Mouse (Mus musculus) thymus, postnatal 10 days (tissue): ENCODE data around the gene Apopt1.

Source experiments
- DNase-seq, 2 experiments: peaks; one replicate each; pipeline ENCODE4 v3.0.0; 2021; ENCODE audit warnings: low spot score in 2 of 2

Gene Apopt1

DNA sequence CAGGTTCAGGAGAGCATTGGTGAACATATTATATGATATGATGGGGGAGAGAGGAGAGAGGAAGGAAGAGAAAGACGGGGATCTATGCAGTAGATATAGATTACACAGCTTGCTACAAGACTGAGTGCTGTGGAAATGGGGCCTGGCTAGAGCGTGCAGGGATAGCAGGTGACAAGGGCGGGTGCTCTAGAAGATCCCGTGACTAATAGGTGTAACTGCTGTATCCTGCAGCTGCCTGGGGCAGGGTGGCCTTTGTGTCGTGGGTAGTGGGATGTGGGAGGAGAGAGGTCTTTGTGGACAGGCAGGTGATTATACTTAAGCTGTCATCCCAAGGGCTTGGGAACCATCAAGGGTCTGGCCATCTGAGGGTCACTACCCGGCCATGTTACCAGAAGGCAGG lies 32.2 kb downstream of the Apopt1 start:
- no peak for DNase-seq

DNA sequence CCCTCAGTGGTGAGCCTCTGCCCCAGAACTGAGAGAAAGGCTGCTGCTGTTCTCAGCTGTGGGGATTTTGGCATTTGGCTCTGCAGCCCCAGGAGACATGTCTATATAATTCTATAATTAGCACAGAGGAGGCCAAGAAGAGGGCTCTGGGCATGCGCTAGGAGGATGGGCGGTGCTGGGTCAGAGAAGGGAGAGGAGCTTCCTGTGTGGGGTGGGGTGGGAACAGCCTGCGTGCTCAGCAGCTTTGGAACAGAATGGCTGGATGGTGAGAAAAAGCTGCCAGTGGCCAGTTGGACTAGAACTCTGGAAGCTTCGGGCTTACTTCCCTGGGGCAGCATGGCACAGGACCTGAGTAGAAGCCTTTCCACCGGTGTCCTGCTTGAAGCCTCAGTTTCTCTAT lies 33.0 kb downstream of the Apopt1 start:
- DNase-seq: peak; percentile 36 to 43

DNA sequence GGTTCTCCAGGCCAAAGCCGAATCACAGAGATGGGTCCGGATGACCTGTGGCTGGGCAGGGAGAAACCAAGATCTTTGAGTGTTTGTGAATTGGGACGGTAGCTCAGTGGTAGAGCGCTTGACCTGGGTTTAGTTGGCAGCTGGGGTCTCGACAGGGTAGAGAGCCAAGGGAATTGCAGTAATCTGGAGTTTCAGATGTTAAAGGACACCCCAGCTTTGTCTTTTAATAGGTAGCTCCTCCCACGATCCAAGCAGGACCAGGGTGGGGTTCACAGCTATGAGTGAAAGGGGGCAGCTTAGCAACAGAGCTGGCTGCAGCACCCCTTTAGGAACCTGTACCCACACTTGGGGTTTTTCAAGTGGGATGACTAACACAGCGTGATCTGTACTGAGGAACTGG lies 34.4 kb downstream of the Apopt1 start:
- DNase-seq: no peak

DNA sequence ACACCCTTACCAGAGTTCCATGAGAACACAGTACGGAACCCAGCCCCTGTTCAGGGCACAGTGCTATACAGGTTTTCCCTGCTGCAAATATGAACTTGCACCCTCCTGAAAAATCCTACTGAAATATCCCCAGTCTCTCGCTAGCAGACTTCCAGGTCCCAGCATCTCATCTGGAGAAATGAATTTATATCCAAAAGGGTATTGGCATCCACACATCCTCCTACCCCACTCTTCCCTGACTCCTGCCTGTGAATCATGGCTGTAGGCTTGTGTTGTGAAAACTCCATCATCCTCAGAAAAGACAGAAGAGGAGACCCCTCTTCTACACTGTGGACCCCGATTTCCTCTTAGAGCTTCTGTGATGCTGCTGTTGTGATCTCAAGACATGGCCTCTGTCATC lies 37.7 kb downstream of the Apopt1 start:
- no peak for DNase-seq

DNA sequence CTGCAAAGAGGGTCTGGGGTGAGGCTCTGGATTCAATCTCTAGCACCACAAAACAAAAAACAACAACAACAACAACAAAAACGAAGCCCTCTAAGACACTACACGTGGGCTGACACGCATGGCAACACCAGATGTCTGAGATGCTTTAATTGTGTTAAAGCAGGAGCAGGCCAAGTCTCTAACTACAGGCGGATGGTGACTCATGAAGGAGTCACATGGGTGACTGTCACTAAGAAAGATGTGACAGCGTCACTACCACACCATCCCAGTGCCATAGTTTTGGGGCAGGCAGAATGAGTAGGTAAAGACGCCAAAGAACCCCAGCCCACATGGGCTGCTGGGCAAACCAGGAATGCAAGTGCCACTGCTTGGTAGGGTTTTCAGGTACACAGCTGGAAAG lies 39.4 kb downstream of the Apopt1 start:
- DNase-seq: no peak

DNA sequence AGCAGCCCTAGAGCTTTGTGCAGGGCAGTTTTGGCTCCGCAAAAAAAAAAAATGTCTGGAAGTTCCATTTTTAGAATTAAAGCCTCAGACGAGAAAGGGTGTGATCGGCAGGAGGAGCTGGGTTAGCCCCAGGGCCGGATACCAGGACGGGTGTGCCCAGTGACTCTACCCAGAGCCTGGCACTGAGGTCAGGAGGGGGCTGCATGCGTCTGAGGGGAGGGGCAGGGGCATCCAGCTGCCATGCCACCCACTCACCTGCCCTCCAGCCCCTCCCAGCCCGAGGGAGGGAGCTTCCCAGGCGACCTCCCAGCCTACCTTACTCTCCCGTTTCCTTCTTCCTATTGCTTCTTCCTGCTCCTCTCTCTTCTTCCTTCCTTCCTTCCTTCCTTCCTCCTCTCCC lies 40.3 kb downstream of the Apopt1 start:
- DNase-seq: no peak

DNA sequence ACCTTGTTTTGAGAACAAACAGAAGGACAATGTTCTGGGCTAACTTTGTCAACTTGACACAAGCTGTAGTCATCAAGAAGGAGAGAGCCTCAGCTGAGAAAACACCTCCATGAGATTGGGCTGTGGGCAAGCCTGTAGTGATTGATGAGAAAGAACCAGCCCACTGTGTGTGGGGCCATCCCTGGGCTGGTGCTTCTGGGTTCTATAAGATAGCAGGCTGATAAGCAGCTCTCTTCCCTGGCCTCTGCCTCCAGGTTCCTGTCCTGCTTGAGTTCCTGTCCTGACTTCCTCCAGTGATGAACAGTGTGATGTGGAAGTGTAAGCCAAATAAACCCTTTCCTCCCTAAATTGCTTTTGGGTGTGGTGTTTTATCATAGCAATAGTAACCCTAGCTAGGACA lies 41.6 kb downstream of the Apopt1 start:
- no peak for DNase-seq

DNA sequence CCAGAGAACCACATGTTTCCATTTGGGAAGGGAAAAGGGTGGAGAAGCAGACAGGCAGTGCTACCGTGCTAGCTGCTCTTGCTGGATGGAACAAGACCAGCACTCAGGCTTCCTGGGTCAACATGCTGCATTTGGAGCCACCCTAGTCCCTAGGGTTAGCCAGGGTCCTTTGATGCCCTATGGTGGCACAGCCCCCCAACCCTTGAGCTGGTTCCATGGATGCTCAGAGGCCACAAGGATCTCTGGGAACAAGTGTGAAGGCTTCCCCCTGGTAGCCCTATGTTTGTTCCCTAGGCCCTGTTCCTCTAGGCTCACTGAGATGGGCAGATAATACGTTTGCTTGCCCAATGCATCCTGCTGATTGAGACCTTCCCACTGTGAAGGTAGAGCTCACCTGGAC lies 42.2 kb downstream of the Apopt1 start:
- DNase-seq: no peak

DNA sequence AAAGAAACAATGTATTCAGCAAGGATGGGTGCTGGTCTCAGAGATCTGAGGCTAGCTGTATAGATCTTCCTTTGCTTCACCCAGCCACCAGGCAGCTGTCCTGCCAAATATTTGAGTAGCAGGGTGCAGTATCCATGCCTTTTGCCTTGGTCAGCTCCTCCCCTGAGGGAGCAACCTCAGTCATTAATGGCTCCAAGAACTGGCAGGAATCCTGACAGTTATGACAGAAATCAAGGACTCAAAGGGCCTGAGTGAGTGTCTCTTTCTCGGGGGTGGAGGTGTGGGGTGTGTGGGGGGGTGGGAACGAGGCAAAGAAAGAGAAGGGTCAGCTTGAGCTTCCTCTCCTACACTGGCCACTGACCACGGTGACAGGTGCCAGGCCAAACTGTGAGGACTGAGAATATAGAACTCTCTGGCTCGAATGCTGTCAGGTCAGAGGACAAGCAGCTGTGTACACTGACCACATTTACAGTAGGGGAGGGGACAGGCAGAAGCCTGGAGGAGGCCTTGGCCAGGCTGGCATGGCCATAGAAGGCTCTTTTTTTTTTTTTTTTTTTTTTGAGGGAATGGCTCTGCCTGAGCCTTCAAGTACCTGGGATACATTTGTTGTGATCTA lies 43.1 kb downstream of the Apopt1 start:
- DNase-seq: no peak

DNA sequence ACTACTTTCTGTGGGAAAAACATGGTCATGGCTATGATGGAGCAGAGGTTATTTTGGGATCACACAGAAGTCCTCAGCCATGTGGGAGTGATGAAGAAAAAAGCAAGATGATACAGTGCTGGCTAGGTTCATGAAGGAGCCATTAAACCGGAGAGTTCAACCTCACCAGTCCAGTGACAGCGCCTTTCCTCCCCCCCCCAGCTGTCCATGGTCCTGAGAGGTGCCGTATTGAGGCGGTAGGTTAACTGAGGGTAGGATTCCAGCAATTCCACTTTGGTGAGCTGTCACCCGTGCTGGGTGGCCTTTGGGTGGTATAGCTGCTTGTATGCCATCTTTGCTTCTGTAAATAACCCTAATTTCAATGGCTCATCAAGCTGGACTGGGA lies 43.6 kb downstream of the Apopt1 start:
- DNase-seq: no peak

DNA sequence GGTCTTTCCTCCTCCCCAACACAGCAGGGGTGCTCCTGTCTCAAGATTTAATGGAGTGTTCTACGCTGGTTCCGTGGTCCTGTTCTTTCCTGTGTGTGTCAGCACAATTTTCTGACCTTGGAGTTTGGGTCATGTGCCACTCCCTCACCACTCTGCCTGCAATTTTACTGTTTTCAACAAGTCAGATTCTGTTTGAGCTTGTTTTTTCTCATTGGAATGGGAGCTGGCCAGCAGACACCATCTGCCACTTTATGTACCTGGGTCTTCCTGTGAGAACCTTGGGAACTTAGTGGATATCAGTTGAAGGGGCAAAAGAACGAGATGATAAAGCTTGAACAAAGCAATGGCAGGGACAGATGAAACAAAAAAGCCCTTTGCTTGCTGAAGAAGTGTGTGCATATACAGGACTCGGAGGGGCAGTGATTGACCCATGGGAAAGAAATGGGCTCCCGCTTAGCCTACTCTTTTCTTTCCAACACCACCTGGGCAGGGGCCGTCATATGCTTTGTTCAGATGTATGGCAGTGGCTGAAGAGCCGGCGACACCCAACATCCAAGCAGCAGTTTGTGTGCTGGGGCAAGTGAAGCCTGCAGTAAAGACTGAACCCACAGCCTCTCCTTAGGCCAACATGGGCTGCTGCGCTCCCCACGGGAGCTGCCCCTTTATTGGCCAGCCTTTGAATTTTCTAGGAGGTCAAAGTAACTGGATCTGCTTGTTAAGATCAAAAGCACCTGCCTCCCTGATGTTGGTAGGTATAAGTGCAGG lies 44.7 kb downstream of the Apopt1 start:
- DNase-seq: no peak

DNA sequence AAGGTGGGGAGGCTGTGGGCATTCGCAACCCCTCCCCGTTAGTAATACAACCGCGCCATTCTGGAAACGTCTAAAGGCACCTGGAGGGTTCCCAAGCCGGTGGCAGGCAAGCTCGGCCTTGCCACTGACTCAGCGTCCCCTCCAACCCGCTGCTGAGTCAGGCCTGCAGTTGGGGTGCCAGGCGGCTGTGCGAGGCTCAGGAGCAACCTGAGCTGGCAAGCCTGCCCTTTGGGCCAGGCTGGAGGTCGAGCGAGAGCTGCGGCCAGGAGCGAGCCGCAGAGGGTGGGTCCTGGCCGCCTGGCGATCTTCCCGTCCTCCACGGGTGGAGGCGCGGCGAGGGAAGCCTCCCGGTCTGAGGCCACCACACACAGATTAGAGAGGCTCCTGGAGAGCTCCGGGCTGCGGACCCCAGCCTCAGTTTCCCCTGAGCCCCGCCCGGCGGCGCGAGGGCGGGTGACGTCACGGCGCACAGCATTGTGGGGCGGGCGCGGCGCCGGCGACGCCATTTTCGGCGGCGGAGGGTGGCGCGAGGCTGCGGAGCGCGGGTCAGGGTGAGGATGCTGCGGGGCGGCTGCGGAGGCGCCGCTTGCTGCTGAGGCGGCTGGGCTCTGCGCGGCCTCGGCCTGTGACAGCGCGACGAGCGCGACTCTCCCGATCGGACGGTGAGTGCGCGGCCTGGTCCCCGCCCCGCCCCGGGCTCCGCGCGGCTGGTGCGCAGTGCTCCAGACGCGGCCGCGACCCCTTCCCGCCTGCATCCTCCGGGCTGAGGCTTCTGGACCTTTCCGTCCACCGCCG lies 45.5 kb downstream of the Apopt1 start, which contains the start of gene Klc1:
Klc1 (plus strand) TSS at position 469 of the 795 bp plus-strand sequence.
- peak; percentile 55 to 81 for DNase-seq

DNA sequence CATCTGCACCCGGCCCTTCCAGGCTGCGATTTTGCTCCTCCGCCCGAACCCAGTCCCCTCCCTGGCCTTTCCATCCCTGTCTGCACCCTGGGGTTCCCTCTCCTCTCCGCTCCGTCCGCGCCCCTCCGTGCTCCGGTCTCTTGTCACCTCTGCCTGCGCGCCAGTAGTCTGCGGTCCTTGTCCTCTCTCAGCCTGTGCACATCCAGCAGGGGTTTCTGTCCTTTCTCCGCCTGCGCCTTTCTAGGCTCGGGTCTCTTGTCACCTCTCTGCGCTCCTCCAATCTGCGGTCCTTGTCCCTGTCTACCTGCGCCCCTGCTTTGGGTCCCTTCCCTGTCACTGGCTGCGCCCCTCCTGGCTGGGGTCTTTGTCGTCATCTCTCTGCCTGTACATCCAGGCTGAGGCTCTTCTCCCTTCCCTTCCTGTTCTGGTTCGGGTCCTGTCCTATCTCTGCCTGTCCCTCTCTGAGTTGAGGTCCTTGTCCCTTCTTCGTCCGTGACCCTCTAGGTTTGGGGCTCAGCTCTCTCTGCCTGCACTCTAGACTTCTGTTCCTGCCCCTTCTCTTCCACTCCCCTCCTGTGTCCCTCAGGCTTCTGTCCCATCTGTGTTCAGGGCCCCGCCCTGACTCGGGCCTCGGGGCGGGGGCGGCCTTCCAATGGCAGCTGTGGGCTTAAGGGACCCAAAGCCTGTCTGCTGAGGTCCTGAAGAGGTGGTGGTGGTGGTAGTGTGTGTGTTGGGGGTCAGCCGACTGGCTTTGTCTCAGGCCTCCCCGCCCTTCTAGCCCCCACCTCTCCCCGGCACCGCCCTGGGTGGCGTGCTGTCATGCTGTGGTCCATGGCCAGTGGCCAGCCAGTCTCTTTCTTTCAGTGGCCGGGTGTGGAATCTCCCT lies 46.4 kb downstream of the Apopt1 start:
- DNase-seq: peak; percentile 22 to 46

DNA sequence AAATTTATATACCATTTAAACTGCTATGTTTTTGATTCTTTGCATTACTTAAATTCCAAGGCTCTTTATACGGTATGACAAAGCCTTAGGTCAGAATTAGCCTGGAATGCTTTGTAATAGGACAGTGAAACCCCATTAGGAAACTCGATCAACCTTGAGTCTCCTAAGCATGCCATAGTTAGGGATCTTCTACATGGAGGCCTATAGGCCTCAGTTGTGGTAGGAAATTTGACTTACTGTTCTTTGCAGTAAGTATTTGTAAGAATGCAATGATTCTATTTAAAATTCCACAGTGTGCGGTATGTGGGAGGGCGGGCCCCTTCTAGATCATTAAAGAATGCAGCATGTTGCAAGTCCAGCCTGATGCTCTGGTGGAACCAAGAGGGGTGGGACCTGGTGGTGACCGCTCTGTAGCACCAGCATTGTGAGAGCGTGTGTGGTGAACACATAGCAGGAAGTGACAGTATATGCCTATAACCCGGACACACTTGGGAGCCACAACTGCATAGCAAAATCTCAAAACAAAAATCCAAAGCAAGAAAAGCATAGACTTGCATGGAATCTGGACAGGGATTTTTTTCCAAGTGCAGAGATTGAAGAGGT lies 47.3 kb downstream of the Apopt1 start:
- DNase-seq: no peak

DNA sequence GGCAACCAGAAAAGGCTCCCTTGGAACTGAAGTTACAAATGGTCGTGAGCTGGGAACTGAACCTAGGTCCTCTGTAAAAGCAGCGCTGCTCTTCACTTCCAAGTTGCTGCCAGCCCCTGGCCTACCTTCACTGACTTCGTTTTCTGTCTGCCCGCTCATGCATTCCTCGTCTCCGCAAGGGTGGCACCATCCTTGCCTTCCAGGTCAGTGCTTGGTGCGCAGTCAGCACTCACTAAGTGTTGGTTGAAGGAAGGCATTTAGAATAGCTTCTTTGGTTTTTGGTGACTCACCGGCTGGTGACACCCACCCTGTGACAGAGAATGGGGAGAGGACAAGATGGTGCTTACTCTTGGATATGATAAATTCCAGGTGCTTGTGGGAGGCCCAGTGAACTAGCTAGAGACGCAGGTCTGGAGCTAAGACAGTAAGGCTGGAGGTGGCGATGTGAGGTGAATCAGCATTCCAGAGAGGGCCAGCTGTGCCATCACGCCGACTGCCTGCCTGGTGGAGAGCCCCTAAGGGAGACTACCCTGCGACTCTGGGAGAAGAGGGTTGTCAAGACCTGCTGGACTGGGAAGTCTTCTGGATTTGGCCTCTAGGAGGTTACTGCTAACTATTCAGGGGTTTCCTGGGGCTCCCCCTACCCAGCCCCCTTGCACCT lies 49.7 kb downstream of the Apopt1 start:
- no peak for DNase-seq

DNA sequence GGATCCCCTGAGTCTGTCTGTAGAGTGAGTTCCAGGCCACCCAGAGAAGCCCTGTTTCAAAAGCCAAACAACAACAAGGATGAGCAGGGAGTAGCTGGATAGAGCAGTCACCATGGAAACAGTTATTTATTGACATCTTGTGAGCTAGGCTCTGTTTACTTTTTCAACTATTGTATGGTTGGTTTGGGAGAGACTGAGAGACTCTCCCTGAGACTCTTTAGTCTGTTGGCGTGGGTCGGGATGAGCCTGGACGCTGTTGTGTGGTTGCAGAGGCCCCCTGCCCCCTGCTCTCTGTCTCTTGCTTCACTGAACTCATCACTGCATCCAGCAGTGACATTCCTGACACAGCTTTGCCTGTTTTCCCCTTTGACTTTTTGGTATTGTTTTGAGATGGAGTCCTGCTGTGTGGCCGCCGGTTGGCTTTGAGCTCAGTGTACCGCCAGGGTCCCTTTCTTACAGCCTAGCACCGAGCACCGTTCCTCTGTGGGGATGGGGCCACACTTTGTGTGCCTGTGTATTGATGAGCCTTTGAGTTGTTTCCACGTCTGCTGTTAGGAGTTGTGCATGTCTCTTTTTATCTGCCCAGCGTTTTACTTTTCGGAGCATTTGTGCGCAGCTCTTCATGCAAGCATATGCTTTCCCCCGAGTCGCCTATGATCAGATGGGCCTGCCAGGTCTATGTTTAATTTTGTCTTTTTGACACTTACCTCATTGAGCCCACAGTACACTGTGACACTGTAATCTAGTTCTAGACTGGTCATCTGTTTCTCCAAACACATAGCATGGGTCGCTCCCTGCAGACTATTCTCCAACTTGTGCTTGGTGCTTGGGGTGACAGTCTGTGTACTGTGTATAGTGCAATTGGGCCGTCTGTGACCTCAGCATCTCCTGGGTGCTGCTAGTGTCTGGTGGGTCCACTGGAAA lies 53.5 kb downstream of the Apopt1 start:
- DNase-seq: no peak

DNA sequence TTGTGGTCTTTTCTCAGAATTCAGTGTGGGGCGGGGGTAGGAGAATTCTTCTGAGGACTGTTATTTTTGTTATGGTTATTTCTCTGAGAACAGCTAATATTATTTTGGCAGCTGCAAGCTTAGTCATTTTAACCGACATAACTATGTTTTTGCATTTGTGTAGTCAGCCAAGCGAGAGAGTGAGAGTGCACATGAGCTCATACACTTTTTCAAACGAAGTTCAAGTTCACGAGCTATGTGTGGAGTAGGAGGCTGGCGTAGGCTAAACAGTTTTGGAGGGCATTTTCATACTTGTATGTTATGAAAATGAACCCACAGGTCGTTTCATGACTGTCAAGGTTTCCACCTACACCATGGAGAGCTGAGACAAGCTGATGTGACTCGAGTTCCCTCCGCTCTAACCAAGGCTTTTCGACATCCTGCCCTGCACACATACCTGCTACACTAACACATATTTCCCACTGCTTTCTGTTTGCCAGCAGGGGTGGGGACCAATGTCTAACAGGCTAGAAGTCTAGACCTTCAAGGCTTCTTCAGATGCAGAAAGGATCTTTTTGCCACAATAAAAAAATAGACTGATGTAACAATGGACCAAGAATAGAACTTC lies 55.4 kb downstream of the Apopt1 start:
- DNase-seq: no peak

DNA sequence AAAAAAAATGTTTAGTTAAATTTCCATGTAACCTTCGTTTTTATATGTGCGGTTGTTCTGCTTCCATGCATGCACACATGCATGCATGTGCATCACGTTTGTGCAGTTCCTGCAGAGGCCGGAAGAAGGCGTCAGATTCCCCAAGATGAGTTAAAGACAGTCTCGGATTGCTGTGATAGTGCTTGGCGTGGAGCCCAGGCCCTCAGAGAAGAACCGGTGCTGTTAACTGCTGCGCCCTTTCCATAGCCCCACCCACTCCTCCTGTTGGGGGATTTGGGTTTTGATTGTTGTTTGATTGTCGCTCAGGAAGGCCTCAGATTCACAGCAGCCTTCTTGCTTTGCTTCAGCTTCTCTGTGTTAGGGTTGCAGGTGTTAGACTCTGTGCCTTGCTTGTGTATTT lies 56.2 kb downstream of the Apopt1 start:
- peak; percentile 11 to 20 for DNase-seq
